Mouse (Mus musculus): ENCODE measurements around the gene Vmn2r4. TPM values are rescaled to one million over a fixed set of nuclear protein-coding genes. Genes with fewer than 3 reads are reported as not detected.
"Not testable (repeated sequence)": the region's sequence is repeated elsewhere in the genome, so short reads cannot be mapped to it uniquely, and the experiment has no call there.

The Vmn2r4 gene
- not detected in 2 replicates for polyA plus RNA-seq (2012; rRNA removed)

GRCm38 (mm10) chr3:64415268-64415667 is at the start of gene Vmn2r4:
TSS of gene Vmn2r4 (minus strand) at chr3:64415368.
- not testable (repeated sequence) for DNase-seq (ENCODE audit: low read depth)

GRCm38 (mm10) chr3:64434261-64434660 is 19.1 kb upstream of the Vmn2r4 start:
- not testable (repeated sequence) for DNase-seq (ENCODE audit: low read depth)

GRCm38 (mm10) chr3:64428117-64428798 is 13.1 kb upstream of the Vmn2r4 start:
- peak; percentile 56 for DNase-seq (ENCODE audit: low read depth)

GRCm38 (mm10) chr3:64422141-64422540 is 7.0 kb upstream of the Vmn2r4 start:
- not testable (repeated sequence) for DNase-seq (ENCODE audit: low read depth)

- DNase-seq (ENCODE audit: low read depth): peak; percentile 1
These were observed 2.3 kb upstream of the Vmn2r4 start for GRCm38 (mm10) chr3:64417477-64417876.

GRCm38 (mm10) chr3:64414253-64414652 is 915 bp downstream of the Vmn2r4 start:
- DNase-seq (ENCODE audit: low read depth): not testable (repeated sequence)

- TF ChIP-seq CTCF (IDR thresholded peaks at IDR 0.05; ENCODE audit: borderline replicate concordance, extremely low read depth, insufficient read depth, insufficient read length) (no peak), POLR2A (IDR thresholded peaks at IDR 0.05; ENCODE audit: borderline replicate concordance, extremely low read depth, insufficient read depth, insufficient read length, poor library complexity, severe bottlenecking) (no peak)
- DNase-seq (ENCODE audit: low read depth): peak; percentile 55
These were observed 55.7 kb downstream of the Vmn2r4 start for GRCm38 (mm10) chr3:64359286-64360035.

Other genes with a start within 250 kb of the Vmn2r4 start
- not detected in 2 replicates for gene Vmn2r3, start 125.7 kb downstream of the Vmn2r4 start, polyA plus RNA-seq (2012; rRNA removed)
- gene Vmn2r5, start 94.5 kb upstream of the Vmn2r4 start, polyA plus RNA-seq (2012; rRNA removed): not detected in 2 replicates
- gene Vmn2r6, start 150.5 kb upstream of the Vmn2r4 start, polyA plus RNA-seq (2012; rRNA removed): not detected in 2 replicates

Measured in brain, embryonic 14.5 days (tissue).